Mouse (Mus musculus) T-helper 17 cell (primary cell): ENCODE measurements around the gene Slc16a2.

Experiments used
- in situ Hi-C, 2 experiments: fragments of 300-600 bp; cut with MboI, MseI; formaldehyde crosslinking; loops; 1 replicate in 1 of 2; 2 replicates in 1 of 2; pipeline ENCODE4 v1.15.1; 2025; ENCODE audit warnings: high pct_unique_total_duplicates in 2 of 2

The Slc16a2 gene

DNA sequence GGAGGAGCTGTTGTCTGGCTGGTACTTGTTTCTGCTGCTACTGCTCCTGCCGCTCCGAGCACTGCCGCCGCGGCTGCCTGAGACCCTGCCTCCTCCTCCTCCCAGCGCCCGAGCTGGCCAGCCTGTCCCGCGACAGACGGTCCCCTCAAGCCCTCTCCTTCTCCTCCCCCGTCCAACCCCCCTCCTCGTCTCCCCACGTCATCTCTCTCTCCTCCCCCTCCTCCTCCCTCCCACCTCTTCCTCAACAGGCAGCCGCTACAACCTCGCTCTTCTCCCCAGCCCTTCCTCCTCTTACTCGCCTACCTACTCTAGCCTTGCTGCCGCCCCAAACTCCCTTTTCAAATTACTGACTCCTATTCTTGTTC, at the start of gene Slc16a2:
Slc16a2 (minus strand) TSS at position 152 of the 365 bp plus-strand sequence.
- in situ Hi-C loops: no loop called here

DNA sequence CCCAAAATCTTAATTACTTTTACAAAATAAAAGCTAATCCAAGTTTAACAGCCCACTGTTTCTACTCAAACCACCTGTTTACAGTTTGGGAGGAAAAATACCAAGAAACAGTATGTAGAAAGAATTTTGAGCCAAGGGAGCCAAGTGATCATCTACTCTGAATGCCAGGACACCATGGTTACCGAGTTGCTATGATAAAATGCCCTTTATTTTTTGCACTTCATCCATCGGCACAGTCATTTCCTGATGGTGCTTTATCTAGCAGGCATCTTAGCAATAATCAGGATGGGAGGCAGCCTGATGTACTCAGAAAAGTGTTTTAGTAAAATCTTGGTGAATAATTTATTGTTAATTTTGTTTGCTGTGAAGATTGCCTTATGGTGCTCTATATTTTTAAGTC, 41.7 kb upstream of the Slc16a2 start:
- in situ Hi-C loops: no loop called here

DNA sequence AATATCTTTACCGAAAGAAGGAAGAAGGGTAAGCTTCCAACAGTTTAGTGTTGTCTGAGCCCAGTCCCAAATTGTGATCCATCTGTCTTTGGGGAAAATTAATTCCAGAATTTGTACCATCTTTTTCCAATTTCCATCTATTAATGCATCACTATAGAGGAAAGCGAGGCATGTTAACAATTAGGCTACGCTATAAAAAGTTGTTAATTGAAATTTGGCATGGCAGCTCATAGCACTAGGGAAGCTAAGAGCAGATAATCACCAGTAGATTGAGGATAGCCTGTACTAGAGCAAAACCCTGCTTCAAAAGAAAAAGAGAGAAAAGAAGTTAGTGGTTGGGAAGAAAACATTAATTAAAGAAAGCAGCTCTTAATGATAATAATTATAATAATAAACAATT, 41.1 kb upstream of the Slc16a2 start:
- in situ Hi-C loops: no loop called here

DNA sequence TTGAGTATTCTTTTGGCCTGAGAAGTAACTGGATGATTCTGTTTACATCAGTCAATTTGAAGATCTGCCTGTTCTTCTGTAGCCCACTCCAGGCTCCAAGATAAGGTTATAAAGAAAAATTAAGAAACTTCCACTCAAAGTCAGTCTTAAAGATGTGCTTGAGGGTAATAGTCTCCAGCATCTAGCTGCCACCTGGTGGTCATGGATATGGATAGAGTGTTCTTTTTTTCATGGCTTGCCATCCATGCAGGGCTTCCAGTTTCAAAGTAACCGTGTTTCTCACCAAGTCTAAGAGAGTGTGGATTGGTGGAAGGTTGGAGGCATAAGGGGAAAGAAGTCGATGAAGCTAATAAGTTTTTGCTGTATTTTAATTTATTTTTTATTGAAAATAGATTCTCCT, 23.5 kb upstream of the Slc16a2 start:
- in situ Hi-C loops: loop anchor here in 1 of 2 experiments (10.0 kb wide), 1 partner anchor 370 kb away; no protein-coding TSS in a partner anchor

DNA sequence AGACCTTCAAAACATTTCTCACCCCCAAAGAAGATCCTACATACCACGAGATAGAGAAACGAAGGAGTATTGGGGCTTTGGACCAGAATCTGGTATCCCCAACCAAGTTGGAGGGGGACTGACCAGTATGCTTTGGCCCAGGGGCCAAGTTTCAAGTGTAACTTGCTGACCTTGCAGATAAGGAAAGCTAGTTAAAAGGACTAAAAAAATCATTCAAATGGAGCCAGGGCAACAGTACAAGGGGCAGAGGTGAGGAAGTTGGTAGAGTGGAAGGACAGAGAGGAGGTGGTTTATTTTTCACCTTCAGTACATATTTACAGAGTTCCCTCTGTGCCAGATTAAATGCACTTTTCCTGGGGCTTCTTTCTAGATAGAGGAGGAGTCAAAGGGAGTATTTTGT, 7.1 kb upstream of the Slc16a2 start:
- in situ Hi-C loops: no loop called here

DNA sequence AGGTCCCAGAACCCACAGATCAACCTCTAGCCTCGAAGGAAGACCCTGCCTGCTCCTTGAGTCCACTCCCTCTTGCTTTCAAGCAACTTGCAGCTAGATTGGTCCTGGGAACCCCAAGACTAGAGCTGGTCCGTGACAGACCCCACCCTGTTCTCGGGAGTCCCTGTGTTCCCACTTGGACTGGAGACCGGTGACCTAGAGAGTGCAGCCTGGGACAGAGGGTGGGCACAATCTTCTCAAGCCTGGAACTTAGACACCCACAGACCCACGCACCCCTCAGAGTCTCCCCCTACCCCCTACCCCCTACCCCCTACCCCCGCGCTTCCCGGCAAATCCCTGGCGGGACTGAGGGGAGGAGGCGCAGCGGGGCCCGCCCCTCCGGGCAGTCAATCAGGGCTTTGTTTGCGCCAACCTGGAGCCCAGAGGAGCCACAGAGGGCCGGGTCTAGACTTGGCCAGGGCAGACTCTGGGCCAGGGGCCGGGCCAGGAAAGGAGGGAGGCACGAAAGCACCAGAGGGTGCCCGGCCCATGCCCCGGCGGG, 558 bp upstream of the Slc16a2 start:
- in situ Hi-C loops: no loop called here

DNA sequence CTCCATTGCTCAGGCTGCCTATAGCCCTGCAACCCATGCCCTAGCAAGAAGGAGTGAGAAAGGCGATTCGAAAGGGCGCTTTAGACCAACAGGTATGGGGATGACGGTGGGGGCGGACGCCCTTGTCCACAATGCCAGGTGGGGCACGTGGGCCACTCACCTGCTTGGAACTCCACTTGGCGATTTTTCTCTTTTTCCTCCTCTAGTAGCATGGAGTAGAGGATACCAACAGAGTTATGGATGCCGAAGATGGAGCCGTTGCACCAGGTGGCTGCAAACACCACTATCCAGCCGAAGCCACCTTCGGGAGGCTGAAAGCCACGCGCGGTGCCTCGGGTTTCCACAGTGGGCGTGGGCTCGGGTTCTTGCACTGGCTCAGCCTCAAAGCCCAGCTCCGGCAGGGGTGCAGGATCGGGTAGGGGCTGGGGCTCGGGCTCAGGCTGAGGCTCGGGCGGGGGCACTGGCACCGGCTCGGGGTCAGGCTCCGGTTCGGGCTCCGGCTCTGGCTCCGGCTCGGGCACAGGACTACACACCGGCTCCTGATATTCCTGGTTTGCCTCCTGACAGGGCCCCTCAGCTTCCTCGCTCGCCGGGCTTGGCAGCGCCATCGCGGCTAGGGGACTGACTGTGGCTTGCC, 470 bp downstream of the Slc16a2 start:
- in situ Hi-C loops: no loop called here

DNA sequence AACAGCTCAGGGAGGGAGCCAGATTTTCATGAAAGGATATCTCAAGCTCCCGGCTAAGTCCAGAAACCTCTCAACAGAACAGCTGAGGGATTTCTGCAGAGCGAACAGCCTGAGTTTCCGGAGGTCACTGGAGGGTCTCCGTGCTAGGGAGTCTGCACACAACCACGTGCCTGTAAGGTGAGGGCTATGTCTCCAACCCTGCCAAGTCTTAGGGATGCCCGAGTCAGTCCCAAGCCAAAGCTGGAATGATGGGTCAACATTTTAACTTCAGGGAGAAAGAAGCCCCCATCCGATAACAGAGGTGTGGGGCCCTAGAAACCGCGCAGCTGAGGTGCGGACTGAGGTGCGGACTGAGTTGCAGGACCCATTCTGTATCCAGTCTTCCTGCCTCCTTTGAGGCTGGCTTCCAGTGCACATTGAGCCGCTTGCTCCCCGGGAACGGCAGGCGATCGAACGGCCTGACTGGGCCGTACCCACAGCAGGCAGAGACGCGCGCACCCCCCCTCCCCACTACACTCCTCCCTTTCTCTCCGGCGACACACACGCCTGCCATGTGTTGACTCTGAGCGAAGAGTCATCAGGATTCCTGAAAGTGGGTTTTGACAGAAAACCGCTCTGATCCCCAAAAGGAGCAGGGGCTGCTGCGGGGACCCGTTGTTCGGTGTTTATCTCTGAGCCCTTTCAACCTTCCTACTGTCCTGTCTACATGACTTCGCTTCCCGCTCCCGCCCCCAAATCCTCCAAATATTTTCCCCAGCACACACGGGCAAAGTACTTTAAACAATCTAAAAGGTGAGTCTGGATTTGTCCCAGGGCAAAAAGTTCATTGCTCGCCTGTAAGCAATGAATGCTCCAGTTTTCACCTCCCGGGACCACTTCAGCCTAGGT, 1.2 kb downstream of the Slc16a2 start:
- in situ Hi-C loops: no loop called here

DNA sequence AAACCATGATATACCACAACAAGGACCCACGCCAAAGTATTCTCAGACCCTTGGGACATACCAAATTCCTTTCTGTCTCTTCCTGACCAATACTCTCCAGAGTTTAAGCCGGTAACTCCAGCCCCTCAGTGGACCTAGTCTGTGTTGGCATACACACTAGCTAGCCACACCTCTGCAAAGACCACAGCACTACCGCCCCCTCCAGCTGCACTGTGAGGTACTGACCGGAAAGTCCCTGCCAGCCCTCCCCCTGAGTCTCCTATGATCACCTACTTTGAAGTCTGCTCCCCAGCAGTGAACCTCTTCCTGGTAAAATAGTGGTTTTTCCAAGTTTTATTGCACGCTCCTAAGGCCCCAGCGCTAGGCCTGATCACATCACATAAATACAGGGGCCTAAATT, 2.5 kb downstream of the Slc16a2 start:
- in situ Hi-C loops: no loop called here

DNA sequence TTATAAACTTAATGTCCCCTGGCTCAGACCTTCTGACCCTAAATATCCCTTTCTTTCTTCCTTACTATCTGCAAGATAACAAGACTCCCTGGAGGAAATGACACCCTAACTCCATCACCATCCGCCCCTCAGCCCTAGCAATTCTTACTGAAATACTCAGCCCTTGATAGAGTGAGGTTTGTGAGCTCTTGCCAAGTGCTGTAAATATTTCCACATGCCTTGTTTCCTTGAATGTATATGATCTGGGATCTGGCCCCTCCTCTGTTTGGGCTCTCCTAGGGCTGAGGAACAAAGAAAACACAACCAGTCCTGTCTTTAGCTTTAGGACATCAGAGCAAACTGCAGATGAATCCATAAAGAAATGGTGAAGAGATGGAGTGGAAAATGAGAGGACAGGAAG, 9.1 kb downstream of the Slc16a2 start:
- in situ Hi-C loops: no loop called here

DNA sequence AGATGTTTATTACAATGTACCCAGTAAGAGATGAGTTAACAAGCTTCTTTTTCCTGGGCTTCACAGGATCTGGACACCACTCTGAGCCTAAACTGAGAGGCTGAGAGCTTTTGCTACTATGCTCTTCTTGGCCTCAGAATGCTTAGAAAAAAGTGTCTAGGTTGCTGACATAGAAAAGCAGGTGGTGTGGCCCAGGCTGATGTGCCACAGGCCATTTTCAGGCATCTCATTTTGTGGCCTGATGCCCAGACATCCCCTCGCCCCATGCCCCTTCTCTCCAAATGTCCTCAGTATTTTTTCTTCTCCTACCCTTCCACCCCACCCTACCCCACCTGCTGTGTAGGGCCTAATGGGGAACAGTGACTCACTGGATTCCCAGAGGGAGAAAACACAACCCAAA, 11.3 kb downstream of the Slc16a2 start:
- in situ Hi-C loops: no loop called here

DNA sequence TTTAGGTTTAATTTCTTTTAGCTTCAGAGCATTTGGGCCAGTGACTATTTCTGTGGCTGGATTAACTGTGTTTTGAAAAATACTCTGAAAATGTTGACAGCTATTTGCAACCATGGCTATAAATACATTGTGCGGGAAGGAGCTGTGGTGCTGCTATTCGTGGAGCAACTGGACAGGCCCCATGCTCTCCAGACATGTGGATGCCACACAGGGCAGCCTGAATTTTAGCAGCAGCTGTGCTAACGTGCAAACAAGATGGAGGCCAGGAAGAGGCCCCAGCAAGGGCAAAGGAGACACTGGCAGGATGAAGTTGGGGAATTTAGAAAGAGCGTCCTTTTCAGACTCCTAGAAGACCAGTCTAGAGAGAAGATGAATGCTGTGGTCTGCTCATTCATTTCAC, 15.4 kb downstream of the Slc16a2 start:
- in situ Hi-C loops: no loop called here

DNA sequence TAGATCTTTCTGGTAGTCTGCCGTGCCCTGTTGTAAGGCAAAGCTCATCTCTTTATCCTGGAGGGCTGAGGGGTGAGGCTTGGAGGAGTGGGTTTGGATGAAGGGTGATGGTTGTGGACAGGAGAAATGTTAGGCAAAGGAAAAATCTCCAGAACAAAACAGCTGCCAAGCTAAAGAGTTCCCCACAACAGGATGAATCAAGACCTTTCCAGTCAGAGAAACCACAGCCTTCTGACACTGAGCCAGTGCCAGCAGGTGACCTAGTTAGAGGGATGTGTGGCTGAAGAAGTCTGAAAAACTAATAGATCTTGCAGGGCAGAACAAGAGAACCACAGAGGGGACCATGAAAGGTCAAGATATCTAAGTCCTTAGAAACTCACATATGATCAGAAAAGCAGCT, 24.8 kb downstream of the Slc16a2 start:
- in situ Hi-C loops: no loop called here

DNA sequence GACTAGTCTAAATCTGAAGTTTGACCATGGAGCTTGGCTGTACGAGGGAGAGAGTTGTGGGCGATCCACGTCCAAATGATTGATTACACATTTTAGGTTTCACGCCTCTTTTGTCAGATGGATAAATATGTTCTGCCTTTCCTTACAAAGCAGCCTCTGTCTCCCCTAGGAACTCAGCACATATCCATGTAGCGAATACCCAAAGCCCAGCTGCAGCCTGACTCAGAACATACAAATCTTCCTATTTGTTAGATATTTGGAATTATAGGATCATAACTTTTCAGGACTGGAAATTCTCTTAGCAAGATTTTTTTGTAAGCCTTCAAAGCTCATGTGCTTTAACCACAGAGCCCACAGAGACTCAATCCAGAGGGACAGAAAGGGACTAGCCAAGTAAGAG, 26.3 kb downstream of the Slc16a2 start:
- in situ Hi-C loops: no loop called here

DNA sequence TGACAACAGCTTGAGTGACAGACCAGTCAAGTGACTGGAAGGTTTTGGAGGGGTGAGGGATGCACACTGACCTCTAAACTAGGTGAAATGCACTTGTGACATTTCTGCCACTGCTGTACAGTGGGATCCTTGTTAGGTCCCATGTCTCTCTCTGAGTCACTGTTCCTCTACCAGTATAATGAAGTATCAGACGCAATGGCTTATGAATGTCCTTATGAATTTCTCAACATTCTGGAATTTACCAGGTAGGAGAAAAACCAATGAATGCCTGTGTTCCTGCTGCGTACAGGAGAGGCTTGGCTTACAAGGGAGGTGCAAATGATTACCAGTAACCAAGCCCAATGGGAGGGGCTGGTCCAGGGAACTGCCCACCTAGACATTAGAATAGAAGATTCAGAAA, 30.5 kb downstream of the Slc16a2 start:
- in situ Hi-C loops: no loop called here

DNA sequence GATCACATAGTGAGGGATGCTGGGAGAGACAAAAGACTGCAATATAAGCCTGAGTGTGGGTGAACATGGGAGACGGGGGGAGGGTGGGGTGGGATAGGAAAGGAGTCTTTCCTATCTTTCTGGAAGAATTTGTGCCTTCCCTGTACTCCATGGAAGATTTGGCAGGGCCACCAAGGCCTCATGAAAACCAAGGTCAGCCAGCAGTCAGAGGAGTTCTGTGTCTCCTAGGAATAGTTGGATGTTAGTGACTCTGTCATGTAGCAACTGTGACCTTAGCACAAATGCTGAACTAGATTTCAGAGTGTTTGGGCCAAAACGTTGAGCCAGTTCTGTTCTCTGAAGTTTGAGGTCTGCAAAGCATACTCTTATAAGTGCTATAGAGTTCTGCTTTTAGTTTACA, 36.1 kb downstream of the Slc16a2 start:
- in situ Hi-C loops: no loop called here

DNA sequence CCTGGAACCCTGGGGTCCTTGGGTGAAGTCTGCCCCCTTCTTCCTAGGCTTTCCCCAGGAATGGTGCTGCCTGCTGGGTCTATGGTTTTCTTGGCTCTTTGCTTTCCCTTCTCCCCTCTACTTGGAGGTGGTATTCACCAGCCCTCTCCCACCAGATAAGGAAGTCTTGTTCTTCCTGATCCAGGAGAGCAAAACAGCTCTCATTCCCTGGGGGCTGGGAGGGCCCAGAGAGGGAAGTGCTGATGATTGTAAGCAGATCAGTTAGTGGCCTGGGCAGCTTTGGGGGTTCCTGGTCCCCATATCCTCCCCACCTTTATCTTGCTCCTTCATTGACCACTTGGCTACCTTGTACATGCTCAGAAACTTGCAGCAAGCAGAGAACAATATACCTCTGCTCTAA, 45.4 kb downstream of the Slc16a2 start:
- in situ Hi-C loops: no loop called here

DNA sequence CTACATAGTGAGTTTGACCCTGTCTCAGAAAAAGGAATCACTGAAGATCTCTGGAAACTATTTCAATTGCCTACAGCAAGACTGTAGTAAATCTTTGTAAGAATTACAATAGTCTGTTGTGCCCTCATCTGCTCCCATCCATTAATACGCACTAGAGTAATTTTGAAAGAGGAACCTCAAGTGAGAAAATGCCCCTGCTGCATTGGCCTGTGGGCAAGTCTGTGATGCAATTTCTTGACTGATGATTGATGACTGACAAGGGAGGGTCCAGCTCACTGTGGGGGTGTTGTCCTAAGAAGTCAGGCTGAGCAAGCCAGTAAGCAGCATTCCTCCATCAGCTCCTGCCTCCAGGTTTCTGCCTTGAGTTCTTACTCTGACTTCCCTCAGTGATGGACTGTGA, 75.6 kb downstream of the Slc16a2 start:
- in situ Hi-C loops: no loop called here

DNA sequence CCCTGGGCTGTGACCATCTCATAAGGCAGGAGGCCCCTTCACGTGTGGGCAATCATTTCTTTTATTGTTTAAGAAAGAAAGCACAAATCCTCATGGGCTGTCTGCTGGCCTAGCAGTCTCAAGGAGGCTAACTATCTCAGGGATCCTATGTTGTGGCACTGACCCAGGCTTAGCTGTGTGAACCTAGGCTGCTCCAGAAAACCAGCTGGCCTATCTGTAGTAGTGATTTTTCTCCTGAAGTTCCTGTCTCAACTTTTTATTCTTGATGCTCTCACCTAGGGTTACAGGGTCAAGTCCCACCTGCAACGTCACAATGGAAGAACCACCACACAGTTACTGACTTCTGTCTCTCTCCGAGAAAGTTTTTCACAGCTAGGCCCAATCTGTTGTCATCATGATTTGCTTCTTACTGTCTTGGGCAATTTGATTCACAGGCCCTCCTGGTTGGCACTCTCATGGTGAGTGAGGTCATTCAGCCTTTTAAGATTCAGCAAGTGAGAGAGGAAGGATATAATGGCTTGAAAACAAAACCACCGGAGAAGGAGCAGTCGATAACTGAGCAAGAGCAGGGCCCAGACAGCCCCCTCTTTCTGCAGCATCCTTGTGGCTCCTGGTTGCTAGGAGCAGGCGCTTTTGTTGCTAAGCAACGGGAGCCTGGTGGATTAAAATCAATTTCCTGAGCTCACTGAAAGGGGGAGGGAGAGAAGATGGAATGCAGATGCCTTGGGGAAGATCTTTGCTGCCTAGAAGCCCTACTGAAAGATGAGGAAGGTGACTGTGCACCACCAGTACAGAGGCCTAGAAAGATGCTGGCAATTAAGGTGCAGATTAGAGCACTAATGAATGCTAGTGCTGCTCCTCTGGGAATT, 77.4 kb downstream of the Slc16a2 start:
- in situ Hi-C loops: loop anchor here (5.0 kb wide), 1 partner anchor 87 kb away; no protein-coding TSS in a partner anchor

DNA sequence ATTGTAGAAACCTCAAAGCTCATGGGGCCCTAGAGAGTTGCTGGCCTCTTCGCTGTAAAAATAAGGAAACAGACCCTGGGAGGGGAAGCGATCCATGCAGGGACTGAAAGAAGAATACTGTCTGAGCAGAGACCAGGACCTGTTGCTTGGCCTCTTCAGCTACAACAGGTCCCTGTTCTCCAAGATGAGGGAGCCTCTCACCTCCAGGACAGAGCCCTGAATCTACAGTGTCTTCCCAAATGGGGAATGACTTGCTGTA, 79.8 kb downstream of the Slc16a2 start:
- in situ Hi-C loops: loop anchor here (5.0 kb wide), 1 partner anchor 85 kb away; no protein-coding TSS in a partner anchor

DNA sequence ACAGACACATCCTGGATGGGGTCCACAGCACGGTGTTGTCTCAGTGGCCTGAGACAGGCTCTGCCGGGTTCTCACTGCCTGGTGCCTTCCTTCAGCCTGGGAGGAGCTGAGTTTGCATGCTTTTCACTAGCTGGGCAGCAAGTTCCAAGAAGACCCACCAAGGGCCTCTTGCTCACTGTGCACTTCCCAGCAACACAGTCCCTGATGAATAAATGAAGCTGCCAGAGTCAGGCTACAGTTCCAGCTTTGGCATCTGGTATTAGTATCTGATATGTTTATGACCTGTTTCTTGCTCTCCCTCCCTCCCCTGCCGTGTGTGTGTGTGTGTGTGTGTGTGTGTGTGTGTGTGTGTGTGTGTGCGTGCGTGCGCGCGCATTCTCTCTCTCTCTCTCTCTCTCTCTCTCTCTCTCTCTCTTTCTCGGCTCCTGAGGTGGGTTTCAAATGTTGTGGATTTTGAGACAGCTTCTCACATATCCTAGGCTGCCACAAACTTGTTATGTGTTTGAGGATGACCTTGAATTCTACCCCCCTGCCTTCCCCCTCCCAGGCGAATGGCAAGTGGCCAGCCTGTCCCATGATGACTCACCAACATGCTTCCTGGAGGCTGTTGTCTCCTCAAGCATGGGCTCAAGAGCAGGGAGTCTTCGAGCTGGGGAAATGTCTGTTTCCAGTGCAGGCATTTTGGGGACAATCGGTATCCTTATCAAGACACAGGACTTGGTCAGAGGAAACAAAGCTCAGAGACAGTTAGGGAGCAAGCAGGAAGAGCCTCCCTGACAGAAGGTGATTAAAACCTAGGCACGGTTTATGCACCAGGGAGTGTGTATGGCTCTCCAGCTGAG, 80.3 kb downstream of the Slc16a2 start:
- in situ Hi-C loops: loop anchor here (5.0 kb wide), 1 partner anchor 84 kb away; no protein-coding TSS in a partner anchor
